Mouse (Mus musculus): ENCODE results near the gene Dapk3. TPM values are rescaled to one million over a fixed set of nuclear protein-coding genes. Genes with fewer than 3 reads are reported as not detected.
A peak's percentile ranks its signal among the peaks of the same experiment; 100 is the strongest.
"Not testable (repeated sequence)": the region's sequence is repeated elsewhere in the genome, so short reads cannot be mapped to it uniquely, and the experiment has no call there.

Gene Dapk3
- total RNA-seq, 2 experiments from 2014 or later: 77.4 to 80.3 TPM

GRCm38 (mm10) chr10:81198990-81199389, 16.2 kb downstream of the Dapk3 start:
- no peak for DNase-seq (ENCODE audit: low spot score in 2 of 2)

GRCm38 (mm10) chr10:81200141-81200540, 17.3 kb downstream of the Dapk3 start:
- DNase-seq (ENCODE audit: low spot score in 2 of 2): no peak

GRCm38 (mm10) chr10:81200605-81201287, 17.9 kb downstream of the Dapk3 start:
- no peak for DNase-seq (ENCODE audit: low spot score in 2 of 2)

DNA sequence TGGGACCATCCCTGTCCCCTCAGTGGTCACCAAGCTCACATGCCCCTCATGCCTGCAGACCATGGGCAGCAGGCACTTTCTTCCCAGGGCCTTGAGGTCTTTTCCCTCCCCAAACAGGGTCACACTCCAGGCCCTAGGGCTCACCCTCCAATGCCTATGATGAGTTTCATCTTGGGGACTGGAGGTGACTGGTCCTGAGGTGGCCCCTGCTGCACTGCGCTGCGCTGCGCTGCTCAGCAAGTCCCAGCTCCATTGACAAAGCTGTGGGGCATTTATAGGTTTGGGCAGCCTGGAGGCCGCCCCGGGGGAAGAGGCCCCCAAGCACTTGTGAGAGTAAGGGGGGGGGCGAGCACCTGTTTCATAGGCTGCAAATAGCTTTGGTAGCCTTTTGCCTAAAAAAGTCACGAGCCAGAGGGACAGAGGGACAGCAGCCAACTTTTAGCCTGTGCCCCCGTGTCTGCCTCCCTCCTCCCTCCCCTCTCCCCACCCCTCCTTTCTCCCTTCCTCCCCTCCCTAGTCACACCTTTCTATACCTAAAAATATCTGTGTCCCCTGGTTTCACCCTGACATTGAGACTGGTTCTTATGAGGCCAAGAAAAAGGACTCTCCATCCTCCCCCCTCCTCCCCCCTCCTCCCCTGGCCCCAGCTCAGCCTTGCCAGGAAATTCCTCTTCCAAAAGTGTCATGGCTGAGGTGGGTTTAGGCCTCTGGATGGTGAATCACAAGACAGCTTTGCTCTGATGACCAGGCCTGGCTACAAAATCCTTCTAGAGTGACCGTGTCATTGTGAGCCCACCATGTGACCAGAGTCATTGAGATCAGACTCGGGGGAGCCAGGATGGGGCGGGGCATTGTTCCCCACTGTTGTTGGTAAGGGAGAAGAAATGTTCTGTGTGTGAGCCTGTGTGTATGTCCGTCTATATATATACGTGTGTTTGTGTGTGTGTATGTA, 19.3 kb downstream of the Dapk3 start, which contains the start of gene Nmrk2:
Gene Nmrk2 (minus strand): TSS at position 245 of the 952 bp plus-strand sequence.
- no peak for DNase-seq (ENCODE audit: low spot score in 2 of 2)

GRCm38 (mm10) chr10:81202978-81203720, 20.3 kb downstream of the Dapk3 start:
- no peak for DNase-seq (ENCODE audit: low spot score in 2 of 2)

GRCm38 (mm10) chr10:81204137-81204536, 21.3 kb downstream of the Dapk3 start:
- no peak for DNase-seq (ENCODE audit: low spot score in 2 of 2)

- no peak for DNase-seq (ENCODE audit: low spot score in 2 of 2)
Measured at GRCm38 (mm10) chr10:81210154-81210553, 27.3 kb downstream of the Dapk3 start.

- DNase-seq (ENCODE audit: low spot score in 2 of 2): no peak
Measured at GRCm38 (mm10) chr10:81216260-81216659, 33.5 kb downstream of the Dapk3 start.

DNA sequence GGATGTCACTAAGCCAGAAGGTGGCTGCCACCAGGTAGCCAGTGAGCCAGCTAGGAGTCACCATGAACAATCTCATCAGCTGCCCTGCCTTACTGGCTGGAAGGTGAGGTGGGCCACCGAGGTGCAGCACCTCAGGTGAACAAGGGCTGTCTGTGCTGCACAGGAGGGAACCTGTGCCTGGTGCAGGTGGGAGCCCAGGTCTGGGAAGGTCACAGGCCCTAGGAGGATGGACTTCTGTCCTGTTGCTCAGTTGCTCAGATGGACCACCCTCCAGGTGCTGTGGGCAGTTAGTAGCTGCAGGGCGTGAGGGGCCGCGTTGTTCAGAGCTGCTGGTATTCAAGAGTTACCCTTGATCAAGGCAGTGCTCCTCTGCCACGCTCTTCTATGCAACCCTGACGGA, 34.0 kb downstream of the Dapk3 start:
- no peak for DNase-seq (ENCODE audit: low spot score in 2 of 2)

GRCm38 (mm10) chr10:81217267-81217666, 34.5 kb downstream of the Dapk3 start:
- DNase-seq (ENCODE audit: low spot score in 2 of 2): not testable (repeated sequence)

DNA sequence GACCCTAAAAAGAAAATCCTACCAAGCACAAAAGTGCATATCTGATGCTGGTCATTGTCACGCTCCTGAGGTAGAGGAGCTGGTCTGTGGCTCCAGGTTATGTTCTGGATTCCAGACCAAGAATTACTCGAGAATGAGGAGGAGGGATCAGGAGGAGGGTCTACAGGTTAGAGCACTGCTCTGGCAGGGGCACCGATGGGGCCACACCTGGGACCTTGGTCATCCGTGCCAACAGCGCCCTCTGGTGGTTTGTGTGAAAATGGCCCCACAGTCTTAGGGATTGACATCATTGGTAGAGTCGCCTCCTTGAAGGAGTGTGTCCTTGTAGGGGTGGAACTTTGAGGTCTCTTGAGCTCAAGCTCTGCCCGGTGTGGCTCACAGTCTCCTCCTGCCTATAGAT, 35.2 kb downstream of the Dapk3 start:
- DNase-seq (ENCODE audit: low spot score in 2 of 2): peak; percentile 57 to 63

GRCm38 (mm10) chr10:81221402-81222015, 38.7 kb downstream of the Dapk3 start:
- no peak for DNase-seq (ENCODE audit: low spot score in 2 of 2)

- DNase-seq (ENCODE audit: low spot score in 2 of 2): not testable (repeated sequence)
Measured at GRCm38 (mm10) chr10:81223731-81224130, 40.9 kb downstream of the Dapk3 start.

GRCm38 (mm10) chr10:81229735-81230437, 47.1 kb downstream of the Dapk3 start:
- DNase-seq (ENCODE audit: low spot score in 2 of 2): peak; percentile 41 to 43

- DNase-seq (ENCODE audit: low spot score in 2 of 2): peak; percentile 78 to 85
Measured at GRCm38 (mm10) chr10:81230438-81231332, 47.9 kb downstream of the Dapk3 start, which contains the start of gene Atcay. TSS of gene Atcay (minus strand) at chr10:81230833.

DNA sequence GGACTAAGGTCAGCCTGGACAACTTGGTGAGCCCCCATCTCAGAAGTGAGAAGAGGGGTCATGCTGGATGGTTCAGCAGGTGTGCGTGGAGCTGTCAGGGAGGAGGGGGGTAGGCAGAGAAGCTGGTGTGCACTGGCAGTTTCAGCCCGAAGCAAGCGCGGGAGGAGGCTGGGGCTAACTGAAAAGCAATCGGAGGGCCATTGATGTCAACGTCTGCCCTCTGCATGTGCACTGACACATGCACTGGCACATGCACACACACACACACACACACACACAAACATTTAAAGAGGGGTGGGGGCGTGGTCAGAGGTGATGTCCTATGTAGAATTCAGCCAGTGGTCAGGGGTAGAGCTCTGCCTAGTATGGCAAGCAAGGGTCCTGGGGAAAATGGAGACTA, 48.6 kb downstream of the Dapk3 start:
- DNase-seq (ENCODE audit: low spot score in 2 of 2): peak in 1 of 2 experiments; percentile 4

DNA sequence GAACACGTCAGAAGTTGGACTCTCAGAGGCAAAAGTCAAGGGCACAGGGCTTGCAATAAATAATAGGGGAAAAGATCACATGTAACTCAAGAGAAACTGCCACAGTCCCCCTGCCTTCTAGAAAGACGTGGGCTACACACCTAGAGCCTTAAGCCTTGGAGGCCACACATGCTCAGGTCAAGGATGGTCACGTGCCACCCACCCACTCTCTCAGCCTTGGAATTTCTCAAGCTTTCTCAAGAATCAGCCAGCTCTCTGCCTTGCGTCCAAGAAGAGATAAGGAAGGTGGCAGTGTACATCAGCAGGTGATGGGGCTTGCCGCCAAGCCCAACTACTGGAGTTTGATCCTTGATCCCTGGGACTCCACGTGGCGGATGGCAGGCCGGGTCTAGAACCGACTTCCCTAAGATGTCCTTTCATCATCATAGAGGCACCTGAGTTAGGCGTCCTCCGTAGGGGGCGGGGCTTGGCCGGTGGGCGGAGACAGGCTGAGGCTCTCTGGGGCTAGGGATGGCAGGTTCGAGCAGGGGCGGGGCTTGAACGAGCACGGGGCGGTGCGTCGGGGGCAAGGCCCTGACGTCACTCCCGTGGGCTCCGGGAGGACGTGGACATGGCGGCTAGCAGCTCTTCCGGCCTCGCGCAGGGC, 49.9 kb downstream of the Dapk3 start, which contains the start of gene Zfr2:
Gene Zfr2 (plus strand): TSS at position 576 of the 646 bp plus-strand sequence.
- DNase-seq (ENCODE audit: low spot score in 2 of 2): peak; percentile 95 to 96

DNA sequence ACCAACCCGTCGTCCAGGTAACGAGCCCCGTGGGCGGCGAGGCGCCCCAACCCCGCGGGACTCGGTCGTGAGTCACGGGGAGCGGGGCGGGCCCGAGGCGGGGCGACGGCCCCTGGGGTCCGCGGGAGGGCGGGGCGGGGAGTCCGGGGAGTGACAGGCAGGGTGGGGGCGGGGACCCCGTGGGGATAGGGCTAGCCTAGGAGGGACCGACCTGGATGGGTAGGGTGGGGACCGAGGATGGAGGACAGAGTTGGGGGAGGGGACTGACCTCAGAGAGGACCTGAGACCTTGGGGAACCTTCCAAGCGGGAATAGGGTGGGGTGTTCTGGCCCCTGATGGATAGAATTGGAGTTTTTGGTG, 50.4 kb downstream of the Dapk3 start:
- DNase-seq (ENCODE audit: low spot score in 2 of 2): no peak

DNA sequence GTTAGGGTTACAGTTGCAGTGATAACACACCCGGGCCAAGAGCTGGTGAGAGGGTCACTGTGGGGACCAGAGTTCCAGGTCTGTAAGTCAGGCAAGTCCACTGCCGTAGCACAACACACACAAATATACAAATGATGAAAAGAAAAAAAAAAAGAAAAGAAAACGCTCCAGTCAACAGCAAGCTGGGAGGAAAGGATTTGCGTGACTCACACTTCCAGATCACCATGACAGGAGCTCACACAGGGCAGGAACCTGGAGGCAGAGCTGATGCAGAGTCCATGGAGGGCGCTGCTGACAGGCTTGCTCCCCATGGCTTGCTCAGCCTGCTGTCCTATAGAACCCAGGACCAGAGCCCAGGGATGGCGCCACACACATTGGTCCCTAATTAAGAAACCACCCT, 51.4 kb downstream of the Dapk3 start:
- peak in 1 of 2 experiments; percentile 2 for DNase-seq (ENCODE audit: low spot score in 2 of 2)

All from left cerebral cortex, adult 18-20 months (tissue).